Mouse (Mus musculus): ENCODE measurements around the gene Plbd2. TPM values are rescaled to one million over a fixed set of nuclear protein-coding genes. Genes with fewer than 3 reads are reported as not detected.

Plbd2 gene
- total RNA-seq, 4 experiments from 2014 or later: 97.4 to 106 (median 100) TPM

DNA sequence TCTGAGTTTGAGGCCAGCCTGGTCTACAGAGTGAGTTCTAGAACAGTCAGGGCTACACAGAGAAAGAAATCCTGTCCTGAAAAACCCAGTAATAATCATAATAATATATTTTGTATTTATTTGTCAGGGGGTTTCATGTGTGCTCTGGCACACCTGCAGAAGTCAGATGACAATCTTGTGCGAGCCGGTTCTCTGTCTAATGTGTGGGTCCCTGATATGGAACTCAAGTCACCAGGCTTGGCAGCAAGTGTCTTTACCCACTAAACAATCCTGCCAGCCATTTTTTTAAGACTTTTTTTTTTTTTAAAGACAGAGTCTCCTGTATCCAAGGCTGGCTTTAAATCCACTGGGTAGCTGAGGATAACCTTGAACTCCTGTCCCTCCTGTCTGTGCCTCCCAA lies 30.1 kb downstream of the Plbd2 start:
- no peak for DNase-seq

DNA sequence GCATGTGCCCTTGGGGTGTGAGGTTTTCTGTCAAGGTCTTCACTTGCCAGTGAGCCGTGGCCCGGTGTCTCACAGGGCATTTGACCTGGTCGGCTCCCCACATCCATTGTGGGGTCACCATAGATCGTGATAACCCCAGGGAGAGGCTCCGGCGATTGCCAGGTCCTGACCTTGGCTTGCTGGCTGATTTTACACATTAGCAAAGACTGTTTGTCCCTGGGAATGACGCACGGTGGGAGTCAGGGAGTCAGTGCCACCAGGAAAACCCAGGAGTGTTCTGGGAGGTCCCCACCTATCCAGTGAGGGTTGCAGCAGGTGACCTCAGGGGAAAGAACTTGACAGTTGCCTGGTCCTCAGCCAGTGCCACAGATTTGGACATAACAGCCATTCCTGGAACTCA lies 30.7 kb downstream of the Plbd2 start, which contains the start of gene Sdsl:
Sdsl (minus strand) TSS at position 41 of the 400 bp plus-strand sequence.
- DNase-seq: no peak

DNA sequence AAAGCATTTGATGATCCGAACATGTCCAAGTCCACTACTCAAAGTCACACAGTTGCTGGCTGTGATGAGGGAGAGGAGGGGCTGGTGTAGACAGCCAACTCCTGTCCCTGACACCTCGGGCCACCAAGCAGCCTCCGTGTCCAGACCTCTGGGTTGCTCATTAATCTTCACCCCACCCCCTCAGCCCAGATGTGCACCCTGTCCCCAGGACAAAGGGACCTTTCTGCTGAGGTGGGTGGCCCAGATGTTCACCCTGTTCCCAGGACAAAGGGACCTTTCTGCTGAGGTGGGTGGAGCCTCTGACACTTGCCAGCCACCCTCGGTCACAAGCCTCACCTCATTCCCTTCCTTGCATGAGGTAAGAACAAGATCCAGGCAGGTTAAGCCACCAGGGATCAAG lies 31.9 kb downstream of the Plbd2 start:
- DNase-seq: no peak

DNA sequence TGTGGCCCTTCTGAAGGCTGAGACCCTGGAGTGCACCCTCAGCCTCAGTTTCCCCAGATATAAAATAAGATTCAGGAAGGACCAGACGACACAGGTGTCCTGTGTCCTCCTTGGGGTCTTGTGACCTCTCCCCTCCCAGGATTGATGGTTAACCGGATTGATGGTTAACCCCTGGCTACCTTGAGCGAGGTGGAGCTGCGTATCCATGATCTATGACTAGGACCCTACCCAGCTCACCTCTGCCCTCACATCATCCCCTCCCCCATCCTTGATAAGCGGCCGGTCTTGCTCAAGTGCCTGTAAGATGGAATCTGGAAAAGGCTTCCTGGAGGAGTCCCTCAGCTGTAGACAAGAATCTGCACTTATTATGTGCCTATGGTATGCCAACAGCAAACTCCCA lies 34.6 kb downstream of the Plbd2 start:
- DNase-seq: no peak

DNA sequence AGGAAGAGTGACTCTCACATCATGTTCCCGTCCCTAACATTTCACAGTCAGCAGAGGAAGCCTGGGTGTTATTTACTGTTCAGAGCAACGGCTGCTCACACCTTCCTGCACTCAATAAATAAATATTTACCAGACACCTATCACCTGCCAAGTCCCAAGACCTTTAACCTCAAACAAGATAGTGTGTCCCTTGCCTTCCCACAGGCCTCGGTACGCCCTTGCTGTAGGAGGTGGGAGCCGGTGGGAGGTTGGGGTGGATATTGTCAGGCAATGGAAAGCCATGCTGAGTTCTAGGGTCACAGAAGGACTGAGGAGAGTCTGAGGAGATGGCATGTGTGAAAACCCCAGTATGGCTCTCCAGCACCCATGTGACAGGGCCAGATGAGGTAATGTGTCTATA lies 35.1 kb downstream of the Plbd2 start:
- no peak for DNase-seq

DNA sequence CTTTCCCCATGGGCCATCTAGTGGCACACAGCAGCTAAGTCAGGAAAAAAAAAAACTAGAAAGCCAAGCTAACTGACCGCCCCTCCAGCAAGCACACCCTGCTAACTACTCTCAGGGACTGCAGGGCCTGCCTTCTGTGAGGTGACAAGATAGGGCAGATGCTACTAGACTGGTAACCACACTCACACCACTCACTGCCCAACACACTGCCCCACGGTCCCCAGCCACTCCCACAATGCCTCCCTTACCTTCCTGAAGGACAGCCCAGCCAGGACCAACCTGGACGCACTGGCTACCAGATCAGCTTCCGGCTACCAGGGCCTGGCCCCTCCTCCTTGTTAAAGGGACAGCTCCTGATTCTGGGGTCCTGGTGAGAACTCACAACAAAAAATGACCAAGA lies 36.4 kb downstream of the Plbd2 start:
- peak; percentile 53 for DNase-seq

DNA sequence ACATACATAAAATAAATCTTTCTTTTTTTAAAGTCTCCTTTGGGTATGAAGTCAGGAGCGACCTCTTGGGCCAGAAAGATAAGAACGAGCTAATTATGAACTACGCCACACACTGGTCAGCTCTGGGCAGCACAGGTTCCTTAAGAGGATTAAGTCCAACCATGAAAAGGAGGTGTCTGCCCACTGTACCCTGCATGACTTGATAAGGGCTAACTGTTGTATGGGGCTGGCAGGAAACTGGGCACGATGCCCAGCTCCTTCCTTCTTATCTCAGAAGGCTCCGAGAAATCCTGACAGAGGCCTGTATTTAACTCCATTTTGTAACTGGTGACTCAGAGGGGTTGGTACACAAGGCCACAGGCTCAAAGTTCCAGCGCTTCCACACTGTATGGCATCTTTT lies 37.6 kb downstream of the Plbd2 start:
- DNase-seq: peak; percentile 85

DNA sequence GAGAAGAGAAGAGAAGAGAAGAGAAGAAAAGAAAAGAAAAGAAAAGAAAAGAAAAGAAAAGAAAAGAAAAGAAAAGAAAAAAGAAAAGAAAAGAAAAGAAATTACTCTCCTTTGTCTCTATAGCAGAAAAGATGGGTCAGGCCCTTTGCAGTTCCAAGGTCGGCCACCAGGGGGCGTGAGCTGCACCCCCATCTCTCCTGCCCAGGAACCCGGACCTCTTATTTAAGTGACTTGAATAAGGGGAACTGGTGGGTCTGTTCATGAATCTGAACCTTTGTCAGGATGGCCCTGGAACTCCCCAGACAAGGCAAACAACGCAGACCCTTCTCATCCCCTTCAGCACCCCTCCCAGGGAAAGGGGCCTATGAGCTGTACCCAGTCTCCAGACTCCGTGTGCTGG lies 38.4 kb downstream of the Plbd2 start:
- DNase-seq: no peak

DNA sequence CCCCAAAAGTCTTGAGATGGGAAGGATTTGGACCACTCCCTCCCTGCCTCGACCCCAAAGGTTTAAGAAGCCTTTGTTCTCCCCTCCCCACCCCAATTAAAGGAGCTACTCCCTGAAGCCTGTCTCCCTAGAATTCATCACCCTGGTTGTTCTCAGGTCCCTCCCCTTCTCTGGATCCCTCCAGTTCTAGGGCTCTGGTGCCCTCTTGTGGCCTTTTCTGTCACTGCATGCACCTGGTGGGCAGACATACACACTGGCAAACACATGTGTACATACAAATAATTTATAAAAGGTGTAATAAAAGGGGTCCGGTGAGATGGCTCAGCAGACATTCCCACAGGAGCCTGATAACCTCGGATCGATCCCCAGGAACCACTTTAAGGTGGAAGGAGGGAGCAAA lies 39.1 kb downstream of the Plbd2 start:
- no peak for DNase-seq

DNA sequence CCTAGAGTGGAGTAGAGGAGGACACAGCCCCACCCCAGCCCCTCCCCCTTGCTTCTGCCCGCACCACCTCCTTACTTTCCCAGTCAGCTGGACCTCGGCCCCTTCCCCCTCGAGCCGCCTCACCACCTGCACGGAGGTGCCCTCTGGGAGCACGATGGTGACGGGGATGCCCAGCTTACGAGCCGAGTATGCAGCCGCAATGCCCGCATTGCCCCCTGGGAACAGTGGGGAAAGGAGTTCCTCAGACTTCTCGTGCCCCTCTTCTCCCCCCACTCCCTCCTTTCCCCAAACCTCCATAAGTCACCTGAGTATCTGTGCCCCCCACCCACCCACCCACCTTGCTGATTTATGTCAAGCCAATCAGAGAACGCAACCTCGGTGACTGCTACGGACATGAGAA lies 41.5 kb downstream of the Plbd2 start:
- DNase-seq: no peak

DNA sequence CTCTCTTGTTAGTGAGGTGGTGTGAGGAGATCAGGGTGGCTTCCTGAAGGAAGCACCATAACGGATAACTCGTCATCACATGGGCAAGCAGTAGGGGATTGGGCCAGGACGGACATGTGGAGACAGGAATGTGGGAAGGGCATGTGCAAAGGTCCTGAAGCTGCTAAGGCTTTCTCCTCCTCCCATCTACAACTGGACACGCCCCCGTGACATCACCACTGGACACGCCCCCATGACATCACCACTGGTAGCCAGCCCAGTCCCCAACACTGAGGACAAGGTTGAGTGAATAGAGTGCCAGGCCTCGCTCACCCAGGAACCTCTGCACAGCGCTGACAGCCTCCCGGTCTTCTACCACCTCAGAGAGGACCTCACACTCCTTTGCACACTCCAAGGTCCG lies 44.3 kb downstream of the Plbd2 start:
- DNase-seq: no peak

DNA sequence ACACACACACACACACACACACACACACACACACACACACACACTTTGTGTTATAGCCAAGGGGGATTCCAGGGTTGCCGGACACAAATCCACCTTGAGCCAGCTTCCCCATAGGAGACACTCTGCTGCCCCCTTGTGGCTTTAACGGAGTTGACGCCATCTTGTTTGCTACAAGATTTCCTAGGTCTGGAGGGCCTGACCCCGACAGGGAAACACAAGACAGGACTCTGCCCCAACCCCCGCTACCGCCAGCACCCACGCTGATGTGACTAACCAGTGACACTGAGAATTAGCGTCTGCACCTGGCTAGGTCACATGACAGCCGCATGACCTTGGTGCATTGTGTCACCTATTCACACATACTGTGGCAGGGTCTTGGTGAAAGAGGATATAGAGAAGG lies 45.8 kb downstream of the Plbd2 start:
- DNase-seq: no peak

DNA sequence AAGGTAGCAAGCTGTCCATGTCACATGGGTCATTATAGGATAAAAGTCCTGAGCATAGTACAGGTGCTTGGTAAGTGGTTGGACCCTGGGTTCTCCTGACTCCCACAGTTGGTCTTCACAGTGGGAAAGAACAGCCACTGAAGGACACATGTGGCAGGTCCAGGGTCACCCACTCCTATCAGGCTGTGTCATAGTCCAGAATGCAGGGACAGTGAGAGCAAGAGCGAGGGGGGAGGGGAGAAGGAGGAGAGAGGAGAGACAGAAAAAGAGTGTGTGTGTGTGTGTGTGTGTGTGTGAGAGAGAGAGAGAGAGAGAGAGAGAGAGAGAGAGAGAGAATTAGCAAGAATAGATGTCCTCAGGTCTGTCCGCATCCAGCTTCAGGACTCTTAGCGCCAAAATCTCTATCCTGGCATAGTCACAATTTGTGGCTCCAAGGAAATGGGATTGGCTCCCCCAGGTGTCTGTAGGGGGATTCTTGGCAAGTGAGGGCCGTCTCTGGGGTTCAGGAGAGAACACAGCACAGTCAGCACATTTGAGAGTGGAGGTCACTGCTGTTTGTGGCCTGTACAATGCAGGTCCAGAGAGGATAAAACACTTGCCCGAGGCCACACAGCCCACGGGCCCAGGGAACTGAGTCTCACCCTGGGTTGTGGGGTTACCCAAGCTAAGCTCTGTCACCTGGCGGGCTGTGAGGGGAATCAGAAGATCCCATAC lies 46.4 kb downstream of the Plbd2 start:
- DNase-seq: no peak

DNA sequence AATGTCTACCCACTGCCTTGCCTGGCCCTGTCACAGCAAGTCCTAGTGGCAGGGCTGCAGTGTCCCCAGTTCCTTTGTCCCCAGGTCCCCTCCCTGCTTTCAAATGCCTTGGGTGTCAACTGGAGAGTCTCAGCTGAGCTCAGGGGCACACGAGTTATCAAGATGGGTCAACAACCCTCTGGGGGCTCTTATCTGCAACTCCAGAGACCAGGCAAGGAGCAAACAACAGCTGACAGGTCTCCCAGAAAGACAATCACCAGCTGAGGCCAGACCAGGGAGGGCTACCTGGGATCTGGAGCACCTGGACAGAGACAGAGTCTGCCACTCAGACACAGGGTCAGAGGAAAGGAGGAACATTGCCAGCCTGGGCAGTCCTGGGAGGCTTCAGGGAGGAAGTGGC lies 47.2 kb downstream of the Plbd2 start:
- DNase-seq: no peak

DNA sequence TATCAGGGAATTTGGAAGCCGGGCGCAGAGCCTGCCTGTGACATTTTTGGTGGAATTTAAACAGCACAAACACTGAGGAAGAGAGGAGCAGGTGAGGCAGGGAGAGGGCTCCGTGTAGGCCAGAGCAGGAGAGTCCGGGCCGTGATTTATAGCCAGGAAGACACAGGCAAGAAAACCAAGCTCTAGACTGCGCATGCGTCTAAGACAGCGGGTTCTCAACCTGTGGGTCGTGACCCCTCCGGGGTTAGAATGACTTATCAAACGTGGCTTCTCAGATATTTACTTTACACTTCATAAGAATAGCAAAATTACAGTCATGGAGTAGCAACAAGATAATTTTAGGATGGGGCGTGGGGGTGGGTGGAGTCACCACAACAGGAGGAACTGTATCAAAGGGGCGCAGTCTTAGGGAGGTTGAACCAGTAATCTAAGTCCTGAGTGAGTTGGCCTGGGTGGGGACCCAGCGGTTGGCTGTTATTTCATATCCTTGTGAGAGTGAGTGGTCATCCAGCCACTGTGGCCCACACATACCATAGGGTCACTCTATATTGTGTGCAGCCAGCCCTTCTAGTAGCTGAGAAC lies 48.6 kb downstream of the Plbd2 start:
- DNase-seq: no peak

DNA sequence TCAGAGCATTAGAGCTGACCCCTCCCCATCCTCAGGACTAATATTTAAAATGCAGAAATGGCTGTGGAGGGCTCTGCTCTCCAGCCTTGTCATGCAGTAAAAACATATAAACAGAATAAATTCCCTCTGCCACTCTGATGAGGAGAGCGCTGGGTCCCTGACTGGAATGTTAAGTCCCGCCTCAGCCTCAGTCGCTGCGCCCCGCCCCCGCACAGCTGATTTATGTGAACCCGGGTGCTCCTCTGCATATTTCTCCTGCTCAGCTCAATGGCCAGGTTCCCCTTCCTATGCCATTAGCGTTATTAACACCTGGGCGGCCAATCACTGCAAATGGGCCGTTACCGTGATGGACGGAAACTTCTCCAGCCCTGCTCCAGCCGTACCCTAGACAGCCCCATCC lies 56.1 kb downstream of the Plbd2 start:
- DNase-seq: no peak

DNA sequence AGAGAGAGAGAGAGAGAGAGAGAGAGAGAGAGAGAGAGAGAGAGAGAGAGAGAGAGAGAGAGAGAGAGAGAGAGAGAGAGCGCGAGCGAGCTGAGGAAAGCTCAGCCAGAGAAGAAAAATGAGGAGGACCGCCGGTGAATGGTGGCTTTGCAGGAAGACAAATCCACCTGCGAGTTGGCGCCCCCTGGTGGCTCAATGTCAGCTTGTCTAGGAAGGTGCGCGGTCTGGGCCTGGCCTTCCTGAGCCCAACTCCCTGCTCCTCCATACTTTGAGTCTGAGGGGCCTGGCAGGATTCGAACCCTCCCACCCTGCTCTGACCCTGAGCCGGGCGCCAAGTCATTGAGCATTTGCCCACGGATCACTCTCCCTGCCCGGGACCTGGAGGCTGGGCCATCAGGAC lies 62.7 kb downstream of the Plbd2 start:
- peak; percentile 71 for DNase-seq

DNA sequence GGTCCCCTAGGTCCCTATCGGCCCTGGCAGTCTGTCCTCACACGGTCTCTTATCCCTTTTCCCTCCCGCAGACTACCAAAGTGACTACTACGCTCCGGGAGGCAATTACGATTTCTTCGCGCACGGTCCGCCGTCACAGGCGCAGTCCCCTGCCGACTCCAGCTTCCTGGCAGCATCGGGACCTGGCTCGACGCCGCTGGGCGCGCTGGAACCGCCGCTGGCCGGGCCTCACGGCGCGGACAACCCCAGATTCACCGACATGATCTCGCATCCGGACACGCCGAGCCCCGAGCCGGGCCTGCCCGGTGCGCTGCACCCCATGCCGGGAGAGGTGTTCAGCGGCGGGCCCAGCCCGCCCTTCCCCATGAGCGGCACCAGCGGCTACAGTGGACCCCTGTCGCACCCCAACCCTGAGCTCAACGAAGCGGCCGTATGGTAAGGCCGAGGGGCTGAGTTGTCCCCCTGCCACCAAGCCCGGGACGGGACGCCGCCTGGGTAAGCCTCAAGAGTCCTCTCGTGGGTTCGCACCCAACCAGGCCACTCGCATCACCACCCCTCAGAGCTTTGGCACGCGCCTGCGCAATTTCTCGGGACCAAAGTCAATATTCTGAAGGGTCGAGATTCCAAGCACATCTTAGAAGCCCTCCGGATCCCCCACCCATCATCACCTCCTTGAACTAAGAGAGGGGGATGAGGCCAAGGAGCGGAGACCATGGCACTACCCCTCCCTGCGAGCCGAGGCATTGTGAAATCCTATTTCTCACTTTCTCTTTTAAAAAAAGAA lies 63.3 kb downstream of the Plbd2 start:
- DNase-seq: no peak

DNA sequence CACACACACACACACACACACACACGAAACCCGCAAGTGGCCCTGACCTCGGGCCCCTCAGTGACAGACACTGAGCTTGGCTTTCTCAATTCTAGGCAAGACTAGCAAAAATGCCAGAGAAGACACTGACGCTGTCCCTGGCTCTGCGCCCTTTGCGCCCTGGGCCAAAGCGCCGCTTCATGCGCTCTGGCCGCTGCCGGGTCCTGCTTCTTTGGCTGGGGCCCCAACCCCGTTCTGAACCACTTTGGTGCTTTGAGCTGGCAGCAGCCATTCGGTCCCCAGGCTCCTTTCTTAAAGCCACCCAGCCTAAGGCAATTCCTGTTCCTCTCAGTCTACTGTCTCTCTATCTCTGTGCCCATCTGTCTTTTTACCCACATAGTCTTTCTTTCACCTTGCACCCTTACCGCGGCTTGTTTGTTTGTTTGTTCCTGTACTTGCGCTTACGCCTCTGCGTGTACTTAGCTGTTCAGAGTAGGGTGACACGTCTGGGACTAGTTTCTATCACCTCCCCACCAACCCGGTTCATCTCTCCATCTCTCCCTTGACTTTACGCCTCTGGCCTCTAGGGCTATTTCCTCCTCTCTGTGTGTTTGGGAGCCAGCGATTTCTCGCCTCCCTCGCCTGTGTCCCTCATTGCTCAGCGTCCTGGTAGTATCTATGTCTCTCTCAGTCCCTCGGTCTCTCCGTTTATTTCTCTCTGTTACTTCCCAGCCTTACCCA lies 64.3 kb downstream of the Plbd2 start:
- DNase-seq: no peak

DNA sequence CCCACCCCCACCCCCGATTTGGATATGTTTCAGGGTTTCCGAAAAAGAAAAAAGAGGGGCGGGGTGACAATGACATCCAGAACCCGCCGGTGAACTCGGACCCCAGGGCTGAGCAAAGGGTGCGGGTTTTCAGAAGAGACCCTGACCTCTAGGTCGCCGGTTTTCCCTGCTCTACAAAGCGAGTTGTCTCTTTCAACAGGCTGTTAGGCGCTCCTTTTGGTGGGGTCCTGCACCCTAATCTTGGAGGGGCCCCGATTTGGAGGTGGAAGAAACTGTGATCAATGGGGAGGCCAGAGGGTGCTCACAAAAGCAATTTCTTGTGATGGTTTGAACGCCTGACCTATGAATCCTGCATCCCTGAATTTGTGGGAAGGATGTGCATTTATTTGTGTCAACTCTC lies 65.0 kb downstream of the Plbd2 start:
- DNase-seq: no peak

DNA sequence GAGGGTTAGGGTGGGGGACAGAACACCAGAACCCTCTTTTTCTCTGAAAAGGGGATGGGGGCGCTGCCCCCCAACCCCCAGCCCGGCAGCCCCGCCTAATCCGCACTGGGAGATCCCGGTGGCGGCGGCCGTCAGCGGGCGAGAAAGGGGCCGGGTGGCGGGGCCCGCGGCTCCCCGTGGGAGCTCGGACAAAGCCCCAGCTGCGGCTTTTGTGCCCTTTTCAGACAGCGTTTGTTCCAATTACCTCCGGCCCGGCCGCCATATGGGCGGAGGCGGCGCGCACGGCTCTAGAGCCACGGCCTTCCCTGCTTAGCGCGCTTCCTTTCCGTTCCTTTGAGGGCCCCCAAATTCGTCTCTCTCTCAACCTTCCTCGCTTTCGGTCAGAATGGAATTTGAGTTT lies 65.4 kb downstream of the Plbd2 start:
- no peak for DNase-seq

DNA sequence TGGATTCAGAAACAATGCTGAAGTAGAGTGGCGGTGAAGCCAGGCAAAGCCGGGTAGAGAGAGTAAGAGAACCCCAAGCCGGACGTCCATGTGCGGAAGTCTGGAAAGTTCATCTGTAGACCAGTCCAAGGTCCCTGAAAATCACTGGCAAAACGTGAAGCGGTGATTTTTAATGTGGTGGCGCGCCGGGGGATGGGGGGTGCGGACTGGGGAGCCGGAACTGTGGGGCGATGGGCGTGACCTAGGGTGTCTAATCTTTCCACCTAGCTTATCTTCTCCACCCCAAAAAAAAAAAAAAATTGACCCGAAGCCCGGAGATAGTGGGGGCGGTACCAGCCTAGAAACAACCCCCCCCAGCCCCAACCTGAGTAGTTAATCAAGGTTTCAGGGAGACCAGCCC lies 65.9 kb downstream of the Plbd2 start:
- no peak for DNase-seq

DNA sequence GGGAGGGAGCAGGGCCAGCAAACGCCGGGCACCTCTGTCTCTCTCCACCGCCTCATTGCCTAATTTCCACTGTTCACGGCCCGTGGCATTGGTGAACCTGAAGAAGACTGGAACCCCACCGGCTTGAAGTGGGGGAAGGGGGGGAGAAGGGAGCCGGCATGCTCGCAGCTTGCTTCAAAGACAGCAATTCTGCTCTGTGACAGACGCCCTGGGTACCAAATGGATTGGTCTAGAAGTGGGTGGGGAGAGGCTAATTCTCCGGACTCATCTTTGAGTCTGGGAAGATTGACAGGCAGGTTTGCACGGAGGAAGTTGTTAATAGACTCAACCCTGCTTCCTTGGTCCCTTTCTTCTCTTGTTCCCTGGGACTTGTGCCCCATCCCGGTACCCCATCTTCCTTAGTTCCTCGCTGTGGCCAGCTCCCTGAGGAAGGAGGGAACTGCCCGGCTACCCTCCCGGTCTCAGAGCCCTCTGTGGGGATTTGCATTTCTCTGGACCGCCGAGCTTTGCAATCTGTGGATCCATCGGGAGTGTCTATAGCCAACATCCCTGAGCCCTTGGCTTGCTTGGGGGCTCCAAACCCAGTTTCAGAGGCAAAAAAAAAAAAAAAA lies 66.4 kb downstream of the Plbd2 start:
- no peak for DNase-seq
